Mouse (Mus musculus) heart, adult 18-20 months (tissue): Measurements from ENCODE around the gene Cers4. TPM values are rescaled to one million over a fixed set of nuclear protein-coding genes. Genes with fewer than 3 reads are reported as not detected.

ENCODE experiments used
- DNase-seq, 2 experiments: peaks; one replicate each; pipeline ENCODE4 v3.0.0; 2021 to 2022; ENCODE audit warnings: mixed read lengths in 1 of 2
- long read RNA-seq, 2 experiments: library from polyadenylated mRNA; stranded (forward); transcript quantifications; one replicate each; pipeline ENCODE4 v2.0.0; 2021
- total RNA-seq, 2 experiments: library from RNA; stranded (reverse); gene quantifications; 2 replicates each; pipeline ENCODE4 v1.2.3; 2021

Cers4 gene
- total RNA-seq, result 10 to 100 TPM; 25.1 to 30.9 TPM
- long read RNA-seq, experiment 1, full-length matches to known transcripts, result 8 of 21 reads
- long read RNA-seq, experiment 1, partial matches to known transcripts, result 1 of 21 reads
- long read RNA-seq, experiment 1, other reads (novel, unspliced or antisense), result 12 of 21 reads
- long read RNA-seq, experiment 2, full-length matches to known transcripts, result 5 of 14 reads
- long read RNA-seq, experiment 2, partial matches to known transcripts, result 2 of 14 reads
- long read RNA-seq, experiment 2, other reads (novel, unspliced or antisense), result 7 of 14 reads

GRCm38 (mm10) chr8:4492851-4493685, at the start of gene Cers4:
TSS of gene Cers4 (plus strand) at chr8:4493026.
- peak; percentile 91 to 95 for DNase-seq

DNA sequence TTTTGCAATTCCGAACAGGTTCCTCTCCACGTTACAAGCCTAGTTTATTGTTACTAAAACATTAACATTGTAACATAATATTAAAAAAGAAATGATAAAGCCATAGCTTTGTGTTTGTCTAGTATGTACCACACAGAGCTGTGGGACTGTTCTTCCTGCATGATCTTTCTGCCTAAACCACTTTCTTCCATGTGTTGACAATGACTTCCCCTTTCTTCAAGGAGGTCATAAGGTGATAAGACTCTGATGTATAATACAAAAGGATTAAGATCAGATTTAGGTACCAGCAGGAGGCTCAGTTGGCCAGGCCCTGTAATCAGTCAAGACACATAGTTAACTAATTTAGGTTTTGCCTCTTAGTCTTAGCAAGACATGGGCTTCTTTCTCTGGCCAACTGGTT, 34.7 kb upstream of the Cers4 start:
- no peak for DNase-seq

- no peak for DNase-seq
Observed at GRCm38 (mm10) chr8:4463061-4463460, 29.8 kb upstream of the Cers4 start.

- DNase-seq, result no peak
Observed at GRCm38 (mm10) chr8:4474419-4475187, 18.2 kb upstream of the Cers4 start.

GRCm38 (mm10) chr8:4481154-4481553, 11.7 kb upstream of the Cers4 start:
- DNase-seq, result no peak

GRCm38 (mm10) chr8:4481586-4481985, 11.2 kb upstream of the Cers4 start:
- DNase-seq, result no peak

- no peak for DNase-seq
Observed at GRCm38 (mm10) chr8:4482501-4482900, 10.3 kb upstream of the Cers4 start.

- no peak for DNase-seq
Observed at GRCm38 (mm10) chr8:4483330-4483729, 9.5 kb upstream of the Cers4 start.

- peak; percentile 73 to 82 for DNase-seq
Observed at GRCm38 (mm10) chr8:4493686-4494440, 1.0 kb downstream of the Cers4 start.

DNA sequence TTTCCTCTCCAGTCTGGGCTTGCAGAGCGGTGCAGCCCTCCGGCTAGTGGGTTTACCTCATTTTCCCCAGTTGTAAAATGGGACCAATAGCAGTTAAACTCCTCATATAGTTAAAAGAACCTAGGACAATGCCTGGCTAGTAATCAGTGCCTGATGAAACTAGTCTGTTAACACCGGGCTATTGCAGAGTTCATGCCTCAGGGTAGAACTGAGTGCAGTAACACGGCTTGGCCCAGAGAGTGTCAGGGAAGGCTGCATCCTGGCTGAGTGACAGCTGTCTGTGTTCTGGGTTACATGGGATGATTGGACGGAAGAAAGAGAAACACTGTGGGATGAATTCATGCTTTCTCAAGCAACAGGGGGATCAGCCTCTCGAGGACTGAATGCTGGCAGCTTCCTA, 3.1 kb downstream of the Cers4 start:
- DNase-seq, result no peak

DNA sequence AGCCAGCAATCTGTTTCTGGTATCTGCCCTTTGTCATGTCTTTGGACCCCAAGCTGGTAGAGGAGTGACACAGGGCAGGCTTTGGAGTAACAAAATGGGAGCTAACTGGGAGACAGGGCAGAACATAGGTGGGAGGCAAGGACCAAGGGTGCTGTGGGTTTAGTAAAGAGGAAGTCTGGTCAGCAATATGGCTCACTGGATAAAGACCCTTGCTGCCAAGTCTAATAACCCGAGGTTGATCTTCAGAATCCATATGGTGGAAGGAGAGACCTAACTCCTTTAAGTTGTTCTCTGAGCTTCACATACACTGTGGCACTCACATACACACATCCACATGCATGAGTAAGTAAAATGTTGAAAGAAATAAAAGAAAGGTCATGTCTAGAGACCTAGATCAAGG, 4.8 kb downstream of the Cers4 start:
- no peak for DNase-seq

- no peak for DNase-seq
Observed at GRCm38 (mm10) chr8:4505364-4505763, 12.5 kb downstream of the Cers4 start.

DNA sequence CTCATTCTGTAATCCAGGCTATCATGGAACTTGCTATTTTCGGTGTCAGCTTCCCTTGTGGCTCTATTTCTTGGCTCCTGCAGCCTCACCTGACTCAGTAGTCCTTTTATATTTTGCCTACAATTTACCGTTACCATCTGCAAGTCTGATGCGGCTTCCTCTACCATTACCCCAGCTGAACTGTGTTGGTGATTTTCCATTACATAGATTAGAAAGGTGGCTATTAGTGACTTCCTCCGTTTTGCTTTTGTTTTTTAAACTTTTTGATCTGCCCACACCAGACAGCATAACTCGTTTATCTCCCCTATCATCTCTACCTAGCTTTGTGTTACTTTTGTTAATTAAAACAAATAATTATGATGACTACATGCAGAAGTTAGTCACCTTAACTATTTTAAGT, 14.7 kb downstream of the Cers4 start:
- DNase-seq, result no peak

- no peak for DNase-seq
Observed at GRCm38 (mm10) chr8:4510824-4511223, 18.0 kb downstream of the Cers4 start.

DNA sequence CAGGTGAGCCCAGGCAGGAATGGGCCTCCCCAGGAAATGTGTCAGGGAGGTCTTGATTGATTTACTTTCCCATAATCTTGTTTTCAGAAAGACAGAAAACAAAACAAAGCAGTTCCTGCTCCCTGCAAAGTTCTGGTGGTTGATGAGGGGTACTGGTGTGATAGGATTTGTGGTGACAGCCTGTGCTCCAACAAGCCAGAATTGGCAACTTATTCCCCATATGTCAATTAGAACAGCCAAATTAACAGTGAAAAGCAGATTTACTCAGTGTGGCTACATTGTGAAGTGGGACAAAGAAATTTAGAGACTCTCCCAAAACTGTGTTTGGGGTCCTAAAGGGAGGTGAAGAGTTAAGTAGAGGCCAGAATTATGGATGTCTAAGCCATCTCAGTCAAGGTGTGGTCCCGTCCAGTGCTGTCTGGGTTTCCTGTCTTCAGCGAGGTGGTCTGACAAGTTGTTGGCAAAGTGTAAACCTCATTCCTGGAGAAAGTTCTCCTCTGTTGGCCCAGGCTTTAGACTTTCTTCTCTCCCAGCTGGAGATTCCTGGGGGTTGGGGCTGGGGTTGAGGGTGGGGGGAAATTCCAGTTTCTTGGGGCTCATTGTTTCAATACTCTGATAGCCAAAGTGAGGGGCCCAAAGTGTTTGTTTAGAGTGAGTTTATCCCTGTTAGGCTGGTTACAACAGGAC, 18.7 kb downstream of the Cers4 start:
- DNase-seq, result no peak

GRCm38 (mm10) chr8:4512116-4512495, 19.3 kb downstream of the Cers4 start:
- peak; percentile 68 to 80 for DNase-seq

DNA sequence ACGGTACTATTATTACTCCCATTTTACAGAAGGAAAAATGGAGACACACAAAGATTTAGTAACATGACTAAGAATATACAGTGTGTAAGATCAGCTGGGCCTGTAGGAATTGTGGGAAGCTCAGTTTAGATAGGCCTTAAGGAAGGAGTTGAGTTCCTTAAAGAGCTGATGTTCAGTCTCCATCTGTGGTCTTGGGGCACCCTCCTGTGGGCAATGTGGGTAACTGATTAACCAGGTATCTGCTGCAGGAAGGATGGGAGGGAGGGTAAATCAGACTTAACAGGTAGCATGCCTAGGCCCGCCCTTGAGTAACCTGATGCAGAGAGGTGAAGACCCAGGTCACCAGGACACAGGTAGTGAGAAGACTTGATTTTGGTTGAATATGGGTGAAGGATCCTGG, 23.3 kb downstream of the Cers4 start:
- DNase-seq, result peak; percentile 35 to 69

- DNase-seq, result no peak
Observed at GRCm38 (mm10) chr8:4521472-4521871, 28.6 kb downstream of the Cers4 start.

GRCm38 (mm10) chr8:4523525-4523924, 30.7 kb downstream of the Cers4 start:
- no peak for DNase-seq
